Mouse (Mus musculus) gonadal fat pad, adult 2 months (tissue): ENCODE results near the gene Slc22a16. TPM values are rescaled to one million over a fixed set of nuclear protein-coding genes. Genes with fewer than 3 reads are reported as not detected.

Experiments used
- polyA plus RNA-seq: library from polyadenylated mRNA; depleted of rRNA; stranded (reverse); fragments of >200 nt; gene quantifications from 2 replicates; pipeline ENCODE4 v1.2.3, GENCODE M21; 2012; rRNA removed

Slc22a16 gene
- polyA plus RNA-seq, 1 experiment = 0.23 TPM

Other genes with a start within 250 kb of the Slc22a16 start
- gene Cdk19, start 230.8 kb upstream of the Slc22a16 start, polyA plus RNA-seq = 5.1 and 6.3 TPM in 2 replicates
- gene Ddo, start 59.7 kb downstream of the Slc22a16 start, polyA plus RNA-seq = 7.5 and 7.7 TPM in 2 replicates
- gene Mettl24, start 112.9 kb downstream of the Slc22a16 start, polyA plus RNA-seq = 1.6 and 3.8 TPM in 2 replicates